Mouse (Mus musculus) thymus, adult 2 months (tissue): ENCODE data around the gene Dcst2.

Experiments used
- CTCF ChIP-seq: fragments of 200-500 bp; IDR thresholded peaks from 2 replicates; pipeline ENCODE4 v1.5.1; 2012; ENCODE audit warnings: mild to moderate bottlenecking, control low read depth, low read length, moderate library complexity, borderline replicate concordance; ENCODE audit not compliant: control insufficient read depth, poor library complexity, insufficient read depth; ENCODE audit errors: extremely low read depth
- POLR2A ChIP-seq: fragments of 200-500 bp; IDR thresholded peaks from 2 replicates; pipeline ENCODE4 v1.6.1; 2012; ENCODE audit warnings: mild to moderate bottlenecking, low read length, control low read depth, moderate library complexity; ENCODE audit not compliant: control insufficient read depth, poor library complexity, insufficient read depth; ENCODE audit errors: extremely low read depth

DNA sequence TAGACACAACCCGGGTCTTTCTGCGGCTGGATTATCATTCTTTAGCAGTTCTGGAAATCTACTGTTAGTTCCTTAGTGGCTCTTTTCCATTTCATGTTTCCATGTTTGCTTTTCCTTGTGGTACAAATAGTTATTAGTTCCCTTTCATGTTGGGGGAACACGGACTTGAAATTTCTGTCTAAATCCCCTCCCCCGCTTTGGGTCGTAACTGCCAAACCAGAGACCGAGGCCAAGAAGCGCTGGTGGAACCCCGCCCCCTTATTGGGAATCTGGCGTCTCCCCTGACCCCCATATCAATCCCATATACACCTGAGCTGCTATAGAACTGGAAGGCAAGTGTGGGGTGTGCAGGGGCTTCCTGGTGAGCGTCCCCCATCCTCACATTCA, 33.6 kb downstream of the Dcst2 start:
- TF ChIP-seq CTCF (no peak), POLR2A (no peak)
